8 mouse cellular contexts compared by ENCODE assay signal in the genomic region with DNA sequence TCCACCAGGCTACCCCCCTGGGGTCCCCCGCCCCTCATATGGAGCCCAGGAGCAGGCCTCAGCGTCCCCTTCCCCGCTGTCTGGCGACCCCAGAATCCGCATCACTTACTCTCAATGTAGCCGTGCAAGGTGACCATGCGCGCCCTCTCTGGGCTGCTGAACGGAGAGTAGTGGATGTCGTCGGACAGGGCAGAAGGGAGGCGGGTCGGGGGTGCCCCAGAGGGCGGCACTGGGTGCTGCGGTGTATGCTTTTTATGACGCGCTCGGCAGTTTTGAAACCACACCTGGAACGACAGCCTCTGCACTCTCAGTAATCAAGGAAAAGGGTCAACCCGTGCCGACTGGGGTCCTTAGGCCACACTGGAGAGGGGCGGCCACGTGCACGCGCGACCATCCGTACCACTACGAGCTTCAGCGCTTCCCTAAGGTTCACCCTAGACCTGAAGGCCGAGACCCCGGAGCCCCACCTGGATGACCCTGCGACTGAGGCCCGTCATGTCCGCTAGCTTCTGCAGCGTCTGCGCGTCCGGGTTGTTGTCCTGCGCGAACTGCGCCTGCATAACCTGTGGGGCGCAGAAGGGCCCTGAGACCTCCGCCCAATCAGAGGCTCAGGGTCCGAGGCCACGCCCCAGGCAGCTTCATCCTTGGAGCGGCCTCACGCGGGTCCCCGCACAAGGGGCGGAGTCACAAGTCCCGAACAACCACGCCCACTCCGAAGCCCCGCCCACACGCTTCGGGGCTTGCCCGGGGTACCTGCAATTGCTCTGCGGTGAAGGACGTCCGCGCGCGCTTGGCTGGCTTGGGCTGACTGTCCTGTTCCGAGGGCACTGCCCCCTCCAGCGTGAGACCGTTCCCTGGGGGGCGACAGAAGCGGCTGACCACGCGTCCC. TPM values are rescaled to one million over a fixed set of nuclear protein-coding genes. Genes with fewer than 3 reads are reported as not detected.
DNase-seq lines count a peak whose midpoint lies in the region; ATAC-seq and TF ChIP-seq lines count a peak whose summit lies in the region.
"Had no signal": no experiment of that assay in that cellular context is flagged by ENCODE, and none has a peak within 500 bp of the region (broad histone marks: within the 10 kb centered on the region; RNA-seq: fewer than 3 reads in every experiment).

No protein-coding gene starts in this region.

- H3K4me3 ChIP-seq in CH12.LX (replicated peaks in 1 of 3; ENCODE audit: low read depth in 2 of 3, low read length in 2 of 3, poor library complexity in 1 of 3): peak overlapping the region; percentile 20 to 49 (median 46)
- peak overlapping the region; percentile 30 for H3K4me3 ChIP-seq in embryonic fibroblast, embryonic 13.5 days (ENCODE audit: insufficient read depth, low read length)
- H3K4me3 ChIP-seq in hindbrain, embryonic 10.5 days: peak overlapping the region; percentile 60
- H3K4me3 ChIP-seq in limb, embryonic 13.5 days: peak overlapping the region; percentile 47
- H3K4me3 ChIP-seq in midbrain, embryonic 12.5 days: peak overlapping the region; percentile 47
- peak overlapping the region; percentile 46 for H3K4me3 ChIP-seq in stomach, embryonic 15.5 days (replicated peaks)

- ATAC-seq in limb, embryonic 13.5 days (ENCODE audit: low FRiP score, low read depth): peak; percentile 78
- ATAC-seq in midbrain, embryonic 12.5 days (ENCODE audit: low FRiP score, low read depth): peak; percentile 89
- peak; percentile 84 for ATAC-seq in stomach, embryonic 15.5 days (ENCODE audit: insufficient read depth, low FRiP score, low read depth)

- no peak for TF ChIP-seq CTCF in CH12.LX (conservative IDR thresholded peaks at IDR 0.05 in 1 of 2, IDR thresholded peaks at IDR 0.05 in 1 of 2; ENCODE audit: low read depth in 2 of 2, low read length in 2 of 2)
- TF ChIP-seq CTCF in embryonic fibroblast, embryonic 13.5 days (IDR thresholded peaks at IDR 0.05; ENCODE audit: borderline replicate concordance, insufficient read depth, low read length): no peak

- DNase-seq in CH12.LX (ENCODE audit: extremely low read depth): peak; percentile 64
- peak; percentile 22 for DNase-seq in T-cell, adult 2 months (ENCODE audit: low spot score)
- DNase-seq in hindbrain, embryonic 10.5 days (ENCODE audit: low spot score): peak; percentile 86

- no peaks in the 10 kb centered on the region for H3K79me2 ChIP-seq in CH12.LX (replicated peaks; ENCODE audit: control insufficient read depth, extremely low read depth, insufficient read depth, poor library complexity, severe bottlenecking)

- peak overlapping the region; percentile 96 for H3K4me2 ChIP-seq in CH12.LX (ENCODE audit: insufficient read depth, low read depth, poor library complexity, severe bottlenecking)
- H3K4me2 ChIP-seq in limb, embryonic 13.5 days (replicated peaks): peak overlapping the region; percentile 85
- peak overlapping the region; percentile 73 for H3K4me2 ChIP-seq in midbrain, embryonic 12.5 days (replicated peaks)
- H3K4me2 ChIP-seq in stomach, embryonic 15.5 days: peak overlapping the region; percentile 88

- peak; percentile 35; the same call in 1 of the 2 replicates for TF ChIP-seq POLR2A in CH12.LX (IDR thresholded peaks at IDR 0.05; ENCODE audit: low read depth, low read length)
- TF ChIP-seq POLR2A in embryonic fibroblast, embryonic 13.5 days (IDR thresholded peaks at IDR 0.05; ENCODE audit: low read depth, low read length): no peak

- dilution Hi-C loops in CH12.LX (cut with MboI; ENCODE audit: extremely low pct_ligation_motif_present, extremely low pct_unique_long_range_greater_than_20kb, low sequenced_read_pairs): no loop called here

- no peak for TF ChIP-seq RAD21 in CH12.LX (IDR thresholded peaks at IDR 0.05; ENCODE audit: low read depth, low read length)

- peaks cover 0 to 14% of the 10 kb centered on the region in 2 experiments; a peak in 2 of 4 replicates for H3K4me1 ChIP-seq in CH12.LX (ENCODE audit: control insufficient read depth in 1 of 2, insufficient read depth in 2 of 2)
- H3K4me1 ChIP-seq in embryonic fibroblast, embryonic 13.5 days (ENCODE audit: control insufficient read depth, insufficient read depth, low read length): no peaks in the 10 kb centered on the region
- peaks cover 16% of the 10 kb centered on the region for H3K4me1 ChIP-seq in hindbrain, embryonic 10.5 days (replicated peaks)
- H3K4me1 ChIP-seq in limb, embryonic 13.5 days: peaks cover 19% of the 10 kb centered on the region
- H3K4me1 ChIP-seq in midbrain, embryonic 12.5 days: peaks cover 16% of the 10 kb centered on the region
- H3K4me1 ChIP-seq in stomach, embryonic 15.5 days: peaks cover 13% of the 10 kb centered on the region

- WGBS in hindbrain, embryonic 10.5 days: 1% methylated on average over 70 of the region's 70 CpGs
- 1% methylated on average over 70 of the region's 70 CpGs for WGBS in limb, embryonic 13.5 days
- 2% methylated on average over 70 of the region's 70 CpGs for WGBS in midbrain, embryonic 12.5 days
- 3% methylated on average over 70 of the region's 70 CpGs for WGBS in stomach, embryonic 15.5 days

- H3K9me3 ChIP-seq in CH12.LX (replicated peaks; ENCODE audit: low read length): no peaks in the 10 kb centered on the region
- no peaks in the 10 kb centered on the region for H3K9me3 ChIP-seq in hindbrain, embryonic 10.5 days
- H3K9me3 ChIP-seq in limb, embryonic 13.5 days: no peaks in the 10 kb centered on the region
- no peaks in the 10 kb centered on the region for H3K9me3 ChIP-seq in midbrain, embryonic 12.5 days
- no peaks in the 10 kb centered on the region for H3K9me3 ChIP-seq in stomach, embryonic 15.5 days

- H3K36me3 ChIP-seq in CH12.LX (replicated peaks in 1 of 2; ENCODE audit: control insufficient read depth in 1 of 2, insufficient read depth in 1 of 2, low read length in 1 of 2): no peaks in the 10 kb centered on the region
- no peaks in the 10 kb centered on the region for H3K36me3 ChIP-seq in hindbrain, embryonic 10.5 days
- H3K36me3 ChIP-seq in limb, embryonic 13.5 days: no peaks in the 10 kb centered on the region
- H3K36me3 ChIP-seq in midbrain, embryonic 12.5 days: no peaks in the 10 kb centered on the region
- no peaks in the 10 kb centered on the region for H3K36me3 ChIP-seq in stomach, embryonic 15.5 days

- TF ChIP-seq EP300 in CH12.LX (IDR thresholded peaks at IDR 0.05; ENCODE audit: low read length): no peak

- peaks cover 84% of the 10 kb centered on the region for H3K27me3 ChIP-seq in CH12.LX (replicated peaks)
- peaks cover 100% of the 10 kb centered on the region for H3K27me3 ChIP-seq in hindbrain, embryonic 10.5 days (ENCODE audit: insufficient read depth, poor library complexity, severe bottlenecking)
- H3K27me3 ChIP-seq in limb, embryonic 13.5 days: peaks cover 100% of the 10 kb centered on the region
- peaks cover 97% of the 10 kb centered on the region for H3K27me3 ChIP-seq in midbrain, embryonic 12.5 days
- H3K27me3 ChIP-seq in stomach, embryonic 15.5 days (replicated peaks): peaks cover 77% of the 10 kb centered on the region

- H3K9ac ChIP-seq in CH12.LX (ENCODE audit: insufficient read depth, low read depth): no peak overlapping the region
- peak overlapping the region; percentile 55 for H3K9ac ChIP-seq in limb, embryonic 13.5 days
- peak overlapping the region; percentile 24; the same call in 1 of the 2 replicates for H3K9ac ChIP-seq in midbrain, embryonic 12.5 days (replicated peaks)
- H3K9ac ChIP-seq in stomach, embryonic 15.5 days: no peak overlapping the region

- no peak overlapping the region for H3K27ac ChIP-seq in CH12.LX (ENCODE audit: insufficient read depth, low read depth)
- H3K27ac ChIP-seq in embryonic fibroblast, embryonic 13.5 days (ENCODE audit: insufficient read depth, low read length): no peak overlapping the region
- 0 out of 2 replicates have a peak overlapping the region, but pooled peaks have one; percentile 1 for H3K27ac ChIP-seq in hindbrain, embryonic 10.5 days
- no peak overlapping the region for H3K27ac ChIP-seq in limb, embryonic 13.5 days
- no peak overlapping the region for H3K27ac ChIP-seq in midbrain, embryonic 12.5 days (replicated peaks)
- no peak overlapping the region for H3K27ac ChIP-seq in stomach, embryonic 15.5 days

- in situ Hi-C loops in CH12.LX (cut with MboI; ENCODE audit: low pct_ligation_motif_present, low pct_unique_long_range_greater_than_20kb, low sequenced_read_pairs): no loop called here

RNA-seq across cellular contexts. Expression of a gene that starts 14.1 kb away (rescaled TPM):
- total RNA-seq in CH12.LX (2012; rRNA removed) (0.13 and 0.42 TPM in 2 replicates), CH12.LX (2014; rRNA removed) (0.18 and 0.31 TPM in 2 replicates)
- polyA plus RNA-seq in CH12.LX (2012; ENCODE audit: insufficient read length, low read depth): 0.11 and 0.30 TPM in 2 replicates
- 1.3 and 1.8 TPM in 2 replicates for polyA plus RNA-seq in embryonic fibroblast, embryonic 13.5 days (2011; ENCODE audit: insufficient read length, low read depth, missing spikeins)
- 0.84 and 2.0 TPM in 2 replicates for polyA plus RNA-seq in hindbrain, embryonic 10.5 days (2016; fragmentation: Nextera tagmentation; extraction: Ambion mirVana)
- 0.92 and 1.1 TPM in 2 replicates for polyA plus RNA-seq in limb, embryonic 13.5 days (2015; fragmentation: Nextera tagmentation; extraction: Ambion mirVana)
- 2.5 TPM in 2 replicates for polyA plus RNA-seq in midbrain, embryonic 12.5 days (2016; fragmentation: Nextera tagmentation; extraction: Ambion mirVana)
- 1.2 and 1.8 TPM in 2 replicates for polyA plus RNA-seq in stomach, embryonic 15.5 days (2015; fragmentation: Nextera tagmentation; extraction: Ambion mirVana)

RNA-seq across cellular contexts. Expression of a gene that starts 41.8 kb away (rescaled TPM):
- total RNA-seq in CH12.LX (2012; rRNA removed) (0.21 TPM in 1 of 2 replicates, not detected in the other), CH12.LX (2014; rRNA removed) (0.38 TPM in 1 of 2 replicates, not detected in the other)
- polyA plus RNA-seq in CH12.LX (2012; ENCODE audit: insufficient read length, low read depth): not detected in 2 replicates
- polyA plus RNA-seq in embryonic fibroblast, embryonic 13.5 days (2011; ENCODE audit: insufficient read length, low read depth, missing spikeins): not detected in 2 replicates
- 1.3 and 4.0 TPM in 2 replicates for polyA plus RNA-seq in hindbrain, embryonic 10.5 days (2016; fragmentation: Nextera tagmentation; extraction: Ambion mirVana)
- 0.36 TPM in 1 of 2 replicates, not detected in the other for polyA plus RNA-seq in limb, embryonic 13.5 days (2015; fragmentation: Nextera tagmentation; extraction: Ambion mirVana)
- 1.1 and 1.3 TPM in 2 replicates for polyA plus RNA-seq in midbrain, embryonic 12.5 days (2016; fragmentation: Nextera tagmentation; extraction: Ambion mirVana)
- 0.26 TPM in 1 of 2 replicates, not detected in the other for polyA plus RNA-seq in stomach, embryonic 15.5 days (2015; fragmentation: Nextera tagmentation; extraction: Ambion mirVana)
- total RNA-seq: gastrocnemius, adult 8-10 months had no signal

RNA-seq across cellular contexts. Expression of a gene that starts 41.9 kb away (rescaled TPM):
- total RNA-seq in CH12.LX (2012; rRNA removed) (119 and 121 TPM in 2 replicates), CH12.LX (2014; rRNA removed) (111 and 124 TPM in 2 replicates)
- 179 and 203 TPM in 2 replicates for polyA plus RNA-seq in CH12.LX (2012; ENCODE audit: insufficient read length, low read depth)
- polyA plus RNA-seq in embryonic fibroblast, embryonic 13.5 days (2011; ENCODE audit: insufficient read length, low read depth, missing spikeins): 99.4 and 100 TPM in 2 replicates
- polyA plus RNA-seq in hindbrain, embryonic 10.5 days (2016; fragmentation: Nextera tagmentation; extraction: Ambion mirVana): 202 and 224 TPM in 2 replicates
- 200 and 208 TPM in 2 replicates for polyA plus RNA-seq in limb, embryonic 13.5 days (2015; fragmentation: Nextera tagmentation; extraction: Ambion mirVana)
- 161 and 178 TPM in 2 replicates for polyA plus RNA-seq in midbrain, embryonic 12.5 days (2016; fragmentation: Nextera tagmentation; extraction: Ambion mirVana)
- 247 and 252 TPM in 2 replicates for polyA plus RNA-seq in stomach, embryonic 15.5 days (2015; fragmentation: Nextera tagmentation; extraction: Ambion mirVana)

RNA-seq across cellular contexts. Expression of a gene that starts 45.1 kb away (rescaled TPM):
- total RNA-seq in CH12.LX (2012; rRNA removed) (18.5 and 20.9 TPM in 2 replicates), CH12.LX (2014; rRNA removed) (17.2 and 23.1 TPM in 2 replicates)
- polyA plus RNA-seq in CH12.LX (2012; ENCODE audit: insufficient read length, low read depth): 22.2 and 33.1 TPM in 2 replicates
- 28.6 and 34.4 TPM in 2 replicates for polyA plus RNA-seq in embryonic fibroblast, embryonic 13.5 days (2011; ENCODE audit: insufficient read length, low read depth, missing spikeins)
- 24.7 and 25.9 TPM in 2 replicates for polyA plus RNA-seq in hindbrain, embryonic 10.5 days (2016; fragmentation: Nextera tagmentation; extraction: Ambion mirVana)
- 23.8 and 31.3 TPM in 2 replicates for polyA plus RNA-seq in limb, embryonic 13.5 days (2015; fragmentation: Nextera tagmentation; extraction: Ambion mirVana)
- 19.0 and 25.5 TPM in 2 replicates for polyA plus RNA-seq in midbrain, embryonic 12.5 days (2016; fragmentation: Nextera tagmentation; extraction: Ambion mirVana)
- polyA plus RNA-seq in stomach, embryonic 15.5 days (2015; fragmentation: Nextera tagmentation; extraction: Ambion mirVana): 27.4 and 30.7 TPM in 2 replicates

RNA-seq across cellular contexts. Expression of a gene that starts 45.5 kb away (rescaled TPM):
- total RNA-seq in CH12.LX (2012; rRNA removed): 12.4 and 13.3 TPM in 2 replicates
- 25.6 and 26.3 TPM in 2 replicates for total RNA-seq in CH12.LX (2014; rRNA removed)
- 14.9 and 17.0 TPM in 2 replicates for polyA plus RNA-seq in CH12.LX (2012; ENCODE audit: insufficient read length, low read depth)
- 54.1 and 60.4 TPM in 2 replicates for polyA plus RNA-seq in embryonic fibroblast, embryonic 13.5 days (2011; ENCODE audit: insufficient read length, low read depth, missing spikeins)
- polyA plus RNA-seq in hindbrain, embryonic 10.5 days (2016; fragmentation: Nextera tagmentation; extraction: Ambion mirVana): 88.2 and 98.7 TPM in 2 replicates
- 85.9 and 94.2 TPM in 2 replicates for polyA plus RNA-seq in limb, embryonic 13.5 days (2015; fragmentation: Nextera tagmentation; extraction: Ambion mirVana)
- 125 and 128 TPM in 2 replicates for polyA plus RNA-seq in midbrain, embryonic 12.5 days (2016; fragmentation: Nextera tagmentation; extraction: Ambion mirVana)
- 54.9 and 60.1 TPM in 2 replicates for polyA plus RNA-seq in stomach, embryonic 15.5 days (2015; fragmentation: Nextera tagmentation; extraction: Ambion mirVana)

Comparison
In these comparisons a context has a peak if more than half of its experiments do, and no peak if none do; other contexts are left out.
1. DNase-seq: peak in every context shown above with its lines; median percentile 86 in hindbrain, embryonic 10.5 days; 64 in CH12.LX; 22 in T-cell, adult 2 months.
2. H3K9ac ChIP-seq: peak in limb, embryonic 13.5 days (single experiment) and midbrain, embryonic 12.5 days (single experiment); none in CH12.LX (single experiment) and stomach, embryonic 15.5 days (single experiment).
3. Peak in every context shown above with its lines, with median percentiles within 50 percentile points of each other: H3K4me2 ChIP-seq, H3K4me3 ChIP-seq and ATAC-seq.